Mouse (Mus musculus) thymus, adult 2 months (tissue): ENCODE measurements around the gene Fancf.

Source experiments
- CTCF ChIP-seq: fragments of 200-500 bp; IDR thresholded peaks from 2 replicates; pipeline ENCODE4 v1.5.1; 2012; ENCODE audit warnings: mild to moderate bottlenecking, control low read depth, low read length, moderate library complexity, borderline replicate concordance; ENCODE audit not compliant: control insufficient read depth, poor library complexity, insufficient read depth; ENCODE audit errors: extremely low read depth
- POLR2A ChIP-seq: fragments of 200-500 bp; IDR thresholded peaks from 2 replicates; pipeline ENCODE4 v1.6.1; 2012; ENCODE audit warnings: mild to moderate bottlenecking, low read length, control low read depth, moderate library complexity; ENCODE audit not compliant: control insufficient read depth, poor library complexity, insufficient read depth; ENCODE audit errors: extremely low read depth

DNA sequence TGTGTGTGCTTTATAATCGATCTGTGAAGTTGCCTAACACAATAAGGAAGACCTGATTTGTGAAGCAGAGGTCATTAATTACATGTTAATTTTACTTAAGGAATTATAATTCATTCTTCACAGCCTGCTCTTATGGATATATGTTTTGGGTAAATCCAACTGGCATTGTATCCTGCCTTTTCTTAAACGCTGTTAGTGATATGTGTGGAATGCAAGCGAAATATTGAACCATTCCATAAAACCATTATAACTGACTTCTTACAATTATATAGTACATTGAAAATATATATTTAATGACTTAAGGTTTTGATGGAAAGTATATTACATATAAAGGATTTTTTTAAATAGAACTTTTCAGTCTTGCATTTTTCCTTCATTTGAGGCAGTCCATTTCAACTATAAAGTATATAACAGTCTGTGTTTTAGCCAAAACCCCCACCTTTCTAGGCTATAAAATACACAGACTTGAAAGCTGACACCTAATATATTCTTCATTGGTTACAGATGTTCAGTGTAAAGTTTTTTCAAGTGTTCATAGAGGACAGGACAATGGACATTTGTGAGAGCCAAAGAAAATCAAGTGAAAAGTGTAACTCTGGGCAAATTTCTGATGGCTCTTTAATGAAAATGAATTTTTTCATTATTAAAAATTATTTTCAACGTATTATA, 32.2 kb upstream of the Fancf start:
- no peak for TF ChIP-seq POLR2A
- TF ChIP-seq CTCF, result no peak
